19 mouse cellular contexts compared by ENCODE assay signal in the genomic region with DNA sequence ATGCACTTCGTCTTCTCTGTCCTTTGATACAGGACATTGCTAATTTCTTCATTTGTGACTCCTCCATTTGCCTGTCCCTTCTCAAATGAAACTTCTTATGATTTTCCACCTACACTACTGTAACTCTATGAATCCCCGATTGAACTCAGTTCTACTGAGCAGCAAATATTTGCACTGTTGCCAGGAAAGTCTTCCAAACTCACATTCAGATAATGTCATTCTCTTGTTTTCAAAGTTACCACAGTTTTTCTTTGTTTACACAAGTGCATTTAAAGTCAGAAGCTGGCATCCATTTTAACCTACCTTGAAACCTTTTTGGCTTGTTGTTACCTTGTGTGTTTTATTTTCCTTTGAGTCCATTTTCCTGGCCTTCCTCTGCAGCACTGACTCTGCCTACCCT.
DNase-seq lines count a peak whose midpoint lies in the region; ATAC-seq and TF ChIP-seq lines count a peak whose summit lies in the region.
"Had no signal": no experiment of that assay in that cellular context is flagged by ENCODE, and none has a peak within 500 bp of the region (broad histone marks: within the 10 kb centered on the region; RNA-seq: fewer than 3 reads in every experiment).

No protein-coding gene starts in this region.

- intact Hi-C loops in heart, adult 2 months (cut with DNase I), result loop anchor here (5.0 kb wide), 2 partner anchors 33 to 347 kb away; no protein-coding TSS in a partner anchor

- TF ChIP-seq POLR2A in heart, adult 2 months (IDR thresholded peaks at IDR 0.05; ENCODE audit: insufficient read depth, low read depth, low read length), result no peak; the same call in 1 of the 2 replicates

- H3K36me3 ChIP-seq in heart, adult 2 months (ENCODE audit: control insufficient read depth, insufficient read depth, low read length), result peaks cover 10% of the 10 kb centered on the region
- H3K36me3 ChIP-seq in heart, embryonic 12.5 days, result no peaks in the 10 kb centered on the region
- H3K36me3 ChIP-seq in kidney, embryonic 15.5 days, result no peaks in the 10 kb centered on the region
- no peaks in the 10 kb centered on the region for H3K36me3 ChIP-seq in midbrain, embryonic 11.5 days (ENCODE audit: control insufficient read depth, insufficient read depth, low read length)
- H3K36me3 ChIP-seq in midbrain, embryonic 10.5 days, result no peaks in the 10 kb centered on the region
- H3K36me3 ChIP-seq: embryonic facial prominence, embryonic 12.5 days; forebrain, embryonic 10.5 days; intestine, embryonic 15.5 days had no signal

- H3K4me2 ChIP-seq in heart, embryonic 12.5 days, result no peak overlapping the region
- no peak overlapping the region for H3K4me2 ChIP-seq in kidney, embryonic 15.5 days
- H3K4me2 ChIP-seq in midbrain, embryonic 11.5 days, result no peak overlapping the region
- H3K4me2 ChIP-seq: embryonic facial prominence, embryonic 12.5 days; hindbrain, embryonic 14.5 days; intestine, embryonic 15.5 days had no signal

- H3K79me2 ChIP-seq in heart, adult 2 months (replicated peaks; ENCODE audit: control insufficient read depth, insufficient read depth, low read length), result no peaks in the 10 kb centered on the region

- H3K9ac ChIP-seq in heart, adult 2 months (ENCODE audit: low read depth, low read length), result peak overlapping the region; percentile 48; the same call in 1 of the 2 replicates
- no peak overlapping the region for H3K9ac ChIP-seq in heart, embryonic 12.5 days
- no peak overlapping the region for H3K9ac ChIP-seq in kidney, embryonic 15.5 days
- no peak overlapping the region for H3K9ac ChIP-seq in midbrain, embryonic 11.5 days (ENCODE audit: low read length)
- H3K9ac ChIP-seq: embryonic facial prominence, embryonic 12.5 days; hindbrain, embryonic 14.5 days; intestine, embryonic 15.5 days; liver, postnatal 0 days had no signal

- ATAC-seq in heart, embryonic 12.5 days (ENCODE audit: insufficient number of reproducible peaks, low FRiP score), result no peak
- no peak for ATAC-seq in kidney, embryonic 15.5 days (replicated peaks; ENCODE audit: low FRiP score)
- no peak for ATAC-seq in midbrain, embryonic 11.5 days (ENCODE audit: low FRiP score)
- ATAC-seq: liver, postnatal 0 days had no signal

- H3K4me3 ChIP-seq in heart, adult 2 months, result no peak overlapping the region
- H3K4me3 ChIP-seq in heart, embryonic 12.5 days, result no peak overlapping the region
- no peak overlapping the region for H3K4me3 ChIP-seq in kidney, embryonic 15.5 days (replicated peaks)
- no peak overlapping the region for H3K4me3 ChIP-seq in midbrain, embryonic 11.5 days (ENCODE audit: low read depth, low read length)
- no peak overlapping the region for H3K4me3 ChIP-seq in midbrain, embryonic 10.5 days
- H3K4me3 ChIP-seq: embryonic facial prominence, embryonic 12.5 days; forebrain, embryonic 10.5 days; intestine, embryonic 15.5 days; megakaryocyte, embryonic 14.5 days had no signal

- 24% methylated on average over 2 of the region's 2 CpGs for WGBS in heart, adult 2 months
- WGBS in heart, embryonic 12.5 days, result 75% methylated on average over 2 of the region's 2 CpGs
- 71% methylated on average over 2 of the region's 2 CpGs for WGBS in kidney, embryonic 15.5 days
- 92% methylated on average over 2 of the region's 2 CpGs for WGBS in midbrain, embryonic 11.5 days
- 89% methylated on average over 2 of the region's 2 CpGs for WGBS in midbrain, embryonic 10.5 days

- peak overlapping the region; percentile 42 for H3K27ac ChIP-seq in heart, adult 2 months
- H3K27ac ChIP-seq in heart, embryonic 12.5 days (ENCODE audit: poor library complexity, severe bottlenecking), result no peak overlapping the region; the same call in 1 of the 2 replicates
- H3K27ac ChIP-seq in kidney, embryonic 15.5 days, result peak overlapping the region; percentile 51; the same call in 1 of the 2 replicates
- H3K27ac ChIP-seq in midbrain, embryonic 11.5 days (ENCODE audit: low read depth, low read length), result no peak overlapping the region
- no peak overlapping the region for H3K27ac ChIP-seq in midbrain, embryonic 10.5 days (replicated peaks)
- H3K27ac ChIP-seq: embryonic facial prominence, embryonic 12.5 days; forebrain, embryonic 10.5 days; hindbrain, embryonic 14.5 days; intestine, embryonic 15.5 days had no signal

- TF ChIP-seq EP300 in heart, adult 2 months (IDR thresholded peaks at IDR 0.05; ENCODE audit: insufficient read depth, low read depth, low read length), result no peak

- no peak for TF ChIP-seq CTCF in heart, adult 2 months (IDR thresholded peaks at IDR 0.05)

- peaks cover 10% of the 10 kb centered on the region for H3K4me1 ChIP-seq in heart, adult 2 months (ENCODE audit: control insufficient read depth, insufficient read depth, low read length)
- no peaks in the 10 kb centered on the region; the same call in 1 of the 2 replicates for H3K4me1 ChIP-seq in heart, embryonic 12.5 days (replicated peaks)
- H3K4me1 ChIP-seq in kidney, embryonic 15.5 days, result peaks cover 14% of the 10 kb centered on the region
- H3K4me1 ChIP-seq in midbrain, embryonic 11.5 days (ENCODE audit: control insufficient read depth, insufficient read depth, low read length), result no peaks in the 10 kb centered on the region
- no peaks in the 10 kb centered on the region for H3K4me1 ChIP-seq in midbrain, embryonic 10.5 days
- H3K4me1 ChIP-seq: embryonic facial prominence, embryonic 12.5 days; forebrain, embryonic 10.5 days; intestine, embryonic 15.5 days; megakaryocyte, embryonic 14.5 days had no signal

- H3K9me3 ChIP-seq in heart, embryonic 12.5 days (replicated peaks), result no peaks in the 10 kb centered on the region
- no peaks in the 10 kb centered on the region for H3K9me3 ChIP-seq in kidney, embryonic 15.5 days (replicated peaks)
- H3K9me3 ChIP-seq in midbrain, embryonic 11.5 days (ENCODE audit: control insufficient read depth, low read length), result no peaks in the 10 kb centered on the region
- H3K9me3 ChIP-seq in midbrain, embryonic 10.5 days (replicated peaks), result no peaks in the 10 kb centered on the region
- H3K9me3 ChIP-seq: embryonic facial prominence, embryonic 12.5 days; forebrain, embryonic 10.5 days; intestine, embryonic 15.5 days; megakaryocyte, embryonic 14.5 days had no signal

- DNase-seq in heart, adult 2 months, result no peak
- DNase-seq in kidney, adult 11 months, result no peak
- peak; percentile 77 for DNase-seq in midbrain, embryonic 11.5 days (ENCODE audit: low spot score, missing footprints)
- no peak for DNase-seq in midbrain, embryonic 10.5 days (ENCODE audit: low spot score)
- DNase-seq in cerebellum, adult 8-10 months, result no peak
- DNase-seq: adrenal gland, postnatal 25 days; cerebellum, adult 2 months; gastrocnemius, postnatal 10 days; kidney, postnatal 4 days; liver, postnatal 0 days; right cerebral cortex, adult 18-20 months; thymus, postnatal 25 days had no signal

- H3K27me3 ChIP-seq in heart, adult 2 months (ENCODE audit: control insufficient read depth, insufficient read depth, low read length), result no peaks in the 10 kb centered on the region
- H3K27me3 ChIP-seq in heart, embryonic 12.5 days (replicated peaks), result no peaks in the 10 kb centered on the region
- no peaks in the 10 kb centered on the region for H3K27me3 ChIP-seq in kidney, embryonic 15.5 days
- H3K27me3 ChIP-seq in midbrain, embryonic 11.5 days (ENCODE audit: control insufficient read depth, insufficient read depth, low read length), result no peaks in the 10 kb centered on the region
- H3K27me3 ChIP-seq in midbrain, embryonic 10.5 days (ENCODE audit: low read depth, poor library complexity, severe bottlenecking), result 0 out of 2 replicates have a peak, but pooled peaks cover 8% of the 10 kb centered on the region
- H3K27me3 ChIP-seq: embryonic facial prominence, embryonic 12.5 days; intestine, embryonic 15.5 days; megakaryocyte, embryonic 14.5 days had no signal

Comparison
In these comparisons a context has a peak if more than half of its experiments do, and no peak if none do; other contexts are left out.
1. H3K27ac ChIP-seq: peak in heart, adult 2 months (single experiment) and kidney, embryonic 15.5 days (single experiment); none in heart, embryonic 12.5 days (single experiment), midbrain, embryonic 11.5 days (single experiment) and midbrain, embryonic 10.5 days (single experiment).